Mouse (Mus musculus) kidney, postnatal 0 days (tissue): ENCODE measurements at regions not wholly inside any gene's neighbourhood (a gene's known extent, or its start where the extent isn't known, plus 50 kb on each side); places are given as distances from the start of the nearest gene placed in this dataset.

Experiments
- ATAC-seq: fragments of 200-750 bp; cut with Nextera tagmentation; replicated peaks from 2 replicates; pipeline ENCODE4 v1.8.0; 2017; ENCODE audit warnings: low read depth, moderate number of reproducible peaks, moderate TSS enrichment, moderate library complexity; ENCODE audit not compliant: low FRiP score
- DNase-seq: peaks from one replicate; pipeline ENCODE4 v3.0.0-alpha.2; 2016; ENCODE audit warnings: low spot score
- H3K27ac ChIP-seq: fragments of 300-500 bp; sonication (generic); 2 replicates; pipeline ENCODE4 v1.5.1; 2014; ENCODE audit warnings: mild to moderate bottlenecking
- H3K27me3 ChIP-seq: fragments of 300-500 bp; sonication (generic); 2 replicates; pipeline ENCODE4 v1.6.1; 2014; ENCODE audit warnings: low read length, mixed read lengths; ENCODE audit not compliant: insufficient read depth
- H3K36me3 ChIP-seq: fragments of 300-500 bp; sonication (generic); 2 replicates; pipeline ENCODE4 v1.6.1; 2014; ENCODE audit warnings: low read length, mixed read lengths; ENCODE audit not compliant: insufficient read depth
- H3K4me1 ChIP-seq: fragments of 300-500 bp; sonication (generic); replicated peaks from 2 replicates; pipeline ENCODE4 v1.6.1; 2014; ENCODE audit warnings: antibody characterized with exemption, low read length, mixed read lengths; ENCODE audit not compliant: insufficient read depth
- H3K4me2 ChIP-seq: fragments of 300-500 bp; sonication (generic); 2 replicates; pipeline ENCODE4 v1.6.1; 2014; ENCODE audit warnings: mild to moderate bottlenecking, low read length, moderate library complexity, mixed read lengths
- H3K4me3 ChIP-seq: fragments of 300-500 bp; sonication (generic); replicated peaks from 2 replicates; pipeline ENCODE4 v1.5.1; 2014; ENCODE audit warnings: low read depth, low read length
- H3K9ac ChIP-seq: fragments of 300-500 bp; sonication (generic); 2 replicates; pipeline ENCODE4 v1.6.1; 2014; ENCODE audit warnings: low read depth, low read length
- H3K9me3 ChIP-seq: fragments of 300-500 bp; sonication (generic); replicated peaks from 2 replicates; pipeline ENCODE4 v1.6.1; 2016; ENCODE audit warnings: low read length, inconsistent platforms, mixed read lengths
- CTCF ChIP-seq: IDR thresholded peaks from 2 replicates; pipeline ENCODE4 v1.5.1; 2016; ENCODE audit warnings: antibody characterized with exemption, low read depth, mild to moderate bottlenecking, moderate library complexity
- WGBS: fragments of 180-500 bp; shearing (Covaris S2); extraction: QIAGEN DNeasy Blood & Tissue Kit; methylation state at CpG from one replicate; pipeline ENCODE4 v1.1.7; 2014; 5-methylcytosine and 5-hydroxymethylcytosine counted together

GRCm38 (mm10) chr1:151087811-151088511 is 94.4 kb upstream of the Gm47985 start:
- H3K4me2 ChIP-seq = no peak overlapping the region
- no peak overlapping the region for H3K4me3 ChIP-seq
- WGBS = 83% methylated on average over 14 of the region's 14 CpGs
- no peaks in the 10 kb centered on the region for H3K9me3 ChIP-seq
- H3K27ac ChIP-seq = no peak overlapping the region
- H3K9ac ChIP-seq = no peak overlapping the region
- no peak for TF ChIP-seq CTCF
- ATAC-seq (no peak), DNase-seq (no peak)
- H3K36me3 ChIP-seq = no peaks in the 10 kb centered on the region
- H3K27me3 ChIP-seq = no peaks in the 10 kb centered on the region
- H3K4me1 ChIP-seq = no peaks in the 10 kb centered on the region; the same call in 1 of the 2 replicates

GRCm38 (mm10) chr1:151088535-151089125 is 93.7 kb upstream of the Gm47985 start:
- WGBS = 76% methylated on average over 11 of the region's 11 CpGs
- DNase-seq (no peak), ATAC-seq (no peak)
- Histone ChIP-seq H3K9ac (no peak overlapping the region), H3K36me3 (no peaks in the 10 kb centered on the region), H3K4me1 (no peaks in the 10 kb centered on the region; the same call in 1 of the 2 replicates), H3K9me3 (no peaks in the 10 kb centered on the region), H3K4me3 (no peak overlapping the region), H3K27ac (no peak overlapping the region), H3K4me2 (no peak overlapping the region), H3K27me3 (no peaks in the 10 kb centered on the region)
- TF ChIP-seq CTCF = no peak

GRCm38 (mm10) chr1:151092035-151092434 is 90.3 kb upstream of the Gm47985 start:
- no peak for DNase-seq
- H3K4me2 ChIP-seq = no peak overlapping the region

GRCm38 (mm10) chr1:151095344-151096050 is 86.8 kb upstream of the Gm47985 start:
- DNase-seq = no peak
- Histone ChIP-seq H3K36me3 (no peaks in the 10 kb centered on the region), H3K4me2 (no peak overlapping the region), H3K9ac (no peak overlapping the region), H3K4me1 (no peaks in the 10 kb centered on the region), H3K27ac (no peak overlapping the region), H3K27me3 (no peaks in the 10 kb centered on the region), H3K9me3 (no peaks in the 10 kb centered on the region), H3K4me3 (no peak overlapping the region)
- WGBS = 76% methylated on average over 10 of the region's 10 CpGs
- ATAC-seq = no peak
- no peak for TF ChIP-seq CTCF

More at GRCm38 (mm10) chr1:151092035-151092434, 90.3 kb upstream of the Gm47985 start:
- peak overlapping the region; percentile 60 for H3K27ac ChIP-seq
- TF ChIP-seq CTCF = no peak
- H3K9me3 ChIP-seq = no peaks in the 10 kb centered on the region
- no peak overlapping the region for H3K4me3 ChIP-seq
- peak; percentile 58; the same call in 1 of the 2 replicates for ATAC-seq
- WGBS = 40% methylated on average over 4 of the region's 4 CpGs
- no peak overlapping the region for H3K9ac ChIP-seq
- H3K36me3 ChIP-seq = no peaks in the 10 kb centered on the region
- H3K4me1 ChIP-seq = no peaks in the 10 kb centered on the region; the same call in 1 of the 2 replicates
- no peaks in the 10 kb centered on the region for H3K27me3 ChIP-seq

- TF ChIP-seq CTCF = no peak
- peak; percentile 53 for DNase-seq
- WGBS = 22% methylated on average over 9 of the region's 9 CpGs
- no peak overlapping the region for H3K9ac ChIP-seq
- H3K4me3 ChIP-seq = no peak overlapping the region
- no peak for ATAC-seq
- H3K9me3 ChIP-seq = no peaks in the 10 kb centered on the region
- H3K27ac ChIP-seq = no peak overlapping the region
- peak overlapping the region; percentile 21; the same call in 1 of the 2 replicates for H3K4me2 ChIP-seq
- H3K27me3 ChIP-seq = no peaks in the 10 kb centered on the region
- no peaks in the 10 kb centered on the region for H3K36me3 ChIP-seq
- no peaks in the 10 kb centered on the region for H3K4me1 ChIP-seq
These were observed 86.3 kb upstream of the Gm47985 start for GRCm38 (mm10) chr1:151096079-151096478.

DNA sequence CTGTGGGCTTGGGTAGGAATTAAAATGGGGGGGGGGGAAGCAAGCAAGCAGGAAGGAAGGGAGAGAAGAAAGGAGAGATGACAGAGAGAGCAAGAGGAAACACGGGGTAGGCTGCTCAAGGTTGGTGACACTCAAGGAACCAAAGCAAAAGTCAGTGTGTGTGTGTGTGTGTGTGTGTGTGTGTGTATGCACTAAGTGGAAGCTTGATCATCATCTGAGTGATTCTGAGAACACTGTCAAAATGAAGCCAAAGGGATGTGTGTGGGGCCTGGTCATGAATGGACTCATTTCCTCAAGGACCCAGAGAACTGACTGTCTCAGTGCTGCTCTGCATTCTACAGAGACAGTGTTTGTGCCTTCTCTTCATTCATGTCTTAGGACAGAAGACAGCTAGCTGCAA is 84.8 kb upstream of the Gm47985 start:
- WGBS = 86% methylated on average over 1 of the region's 1 CpGs
- Histone ChIP-seq H3K36me3 (no peaks in the 10 kb centered on the region), H3K9me3 (no peaks in the 10 kb centered on the region), H3K9ac (no peak overlapping the region), H3K4me3 (no peak overlapping the region), H3K27ac (no peak overlapping the region), H3K27me3 (no peaks in the 10 kb centered on the region), H3K4me1 (no peaks in the 10 kb centered on the region), H3K4me2 (no peak overlapping the region)
- TF ChIP-seq CTCF = no peak
- no peak for ATAC-seq
- no peak for DNase-seq
